Comparison of ENCODE assay signal across 23 mouse cellular contexts in genomic region chr19:19144447-19144846, GRCm38 (mm10). TPM values are rescaled to one million over a fixed set of nuclear protein-coding genes. Genes with fewer than 3 reads are reported as not detected.
A peak's percentile ranks its signal among the peaks of the same experiment; 100 is the strongest.
DNase-seq lines count a peak whose midpoint lies in the region; ATAC-seq and TF ChIP-seq lines count a peak whose summit lies in the region.
"Had no signal": no experiment of that assay in that cellular context is flagged by ENCODE, and none has a peak within 500 bp of the region (broad histone marks: within the 10 kb centered on the region; RNA-seq: fewer than 3 reads in every experiment).

No protein-coding gene starts in this region.

- no peak overlapping the region for H3K27ac ChIP-seq in CH12.LX (ENCODE audit: insufficient read depth, low read depth)
- H3K27ac ChIP-seq: embryonic facial prominence, embryonic 10.5 days; embryonic facial prominence, embryonic 12.5 days; forebrain, embryonic 13.5 days; forebrain, embryonic 15.5 days had no signal

- H3K27me3 ChIP-seq in CH12.LX (replicated peaks): no peaks in the 10 kb centered on the region
- H3K27me3 ChIP-seq: embryonic facial prominence, embryonic 12.5 days; forebrain, embryonic 13.5 days; forebrain, embryonic 15.5 days had no signal

- TF ChIP-seq RAD21 in CH12.LX (IDR thresholded peaks at IDR 0.05; ENCODE audit: low read depth, low read length): no peak

- H3K4me1 ChIP-seq in CH12.LX (ENCODE audit: control insufficient read depth in 1 of 2, insufficient read depth in 2 of 2): no peaks in the 10 kb centered on the region
- H3K4me1 ChIP-seq: embryonic facial prominence, embryonic 10.5 days; embryonic facial prominence, embryonic 12.5 days had no signal

- 0 out of 2 replicates have a peak, but pooled peaks have one; percentile 60 for ATAC-seq in common myeloid progenitor, adult 5-6 weeks (replicated peaks; ENCODE audit: low read depth, poor library complexity, severe bottlenecking)
- peak; percentile 59; the same call in 1 of the 2 replicates for ATAC-seq in megakaryocyte, adult 5-6 weeks (ENCODE audit: poor library complexity, severe bottlenecking)
- ATAC-seq: activated CD4-positive, CD25-positive, alpha-beta regulatory T cell, adult 4 months; CD4-positive, CD25-positive, alpha-beta regulatory T cell, adult 4 months; forebrain, embryonic 13.5 days; forebrain, embryonic 15.5 days; forebrain, postnatal 0 days; Patski had no signal

- TF ChIP-seq CTCF in CH12.LX (conservative IDR thresholded peaks at IDR 0.05 in 1 of 2, IDR thresholded peaks at IDR 0.05 in 1 of 2; ENCODE audit: low read depth in 2 of 2, low read length in 2 of 2): no peak

- no peak overlapping the region for H3K4me2 ChIP-seq in CH12.LX (ENCODE audit: insufficient read depth, low read depth, poor library complexity, severe bottlenecking)
- H3K4me2 ChIP-seq: embryonic facial prominence, embryonic 12.5 days; forebrain, embryonic 13.5 days; forebrain, embryonic 15.5 days had no signal

- TF ChIP-seq POLR2A in CH12.LX (IDR thresholded peaks at IDR 0.05; ENCODE audit: low read depth, low read length): no peak

- no peak for DNase-seq in CH12.LX (ENCODE audit: extremely low read depth)
- no peak for DNase-seq in left cerebral cortex, adult 8-10 months (ENCODE audit: low spot score in 2 of 2)
- no peak for DNase-seq in cerebellum, postnatal 25 days
- DNase-seq in urinary bladder, postnatal 4 days (ENCODE audit: low spot score in 2 of 2): no peak
- DNase-seq: adrenal gland, adult 8-10 months; adrenal gland, postnatal 14 days; adrenal gland, postnatal 36 days; B cell, adult 2 months; cerebellum, adult 11-12 months; cerebellum, adult 2 months; cerebellum, adult 9-10 months; cerebellum, postnatal 10 days; cerebellum, postnatal 36 days; forebrain, postnatal 0 days had no signal

- H3K79me2 ChIP-seq in CH12.LX (replicated peaks; ENCODE audit: control insufficient read depth, extremely low read depth, insufficient read depth, poor library complexity, severe bottlenecking): no peaks in the 10 kb centered on the region

- no peaks in the 10 kb centered on the region for H3K9me3 ChIP-seq in CH12.LX (replicated peaks; ENCODE audit: low read length)
- H3K9me3 ChIP-seq: embryonic facial prominence, embryonic 10.5 days; embryonic facial prominence, embryonic 12.5 days; forebrain, embryonic 13.5 days; forebrain, embryonic 15.5 days had no signal

- in situ Hi-C loops in CH12.LX (cut with MboI; ENCODE audit: low pct_ligation_motif_present, low pct_unique_long_range_greater_than_20kb, low sequenced_read_pairs): no loop called here

- H3K9ac ChIP-seq in CH12.LX (ENCODE audit: insufficient read depth, low read depth): no peak overlapping the region
- H3K9ac ChIP-seq: embryonic facial prominence, embryonic 12.5 days; forebrain, embryonic 13.5 days; forebrain, embryonic 15.5 days; forebrain, postnatal 0 days had no signal

- H3K4me3 ChIP-seq in CH12.LX (replicated peaks in 1 of 3; ENCODE audit: low read depth in 2 of 3, low read length in 2 of 3, poor library complexity in 1 of 3): no peak overlapping the region
- H3K4me3 ChIP-seq: embryonic facial prominence, embryonic 10.5 days; embryonic facial prominence, embryonic 12.5 days; forebrain, embryonic 13.5 days; forebrain, embryonic 15.5 days had no signal

- no peak for TF ChIP-seq EP300 in CH12.LX (IDR thresholded peaks at IDR 0.05; ENCODE audit: low read length)

- dilution Hi-C loops in CH12.LX (cut with MboI; ENCODE audit: extremely low pct_ligation_motif_present, extremely low pct_unique_long_range_greater_than_20kb, low sequenced_read_pairs): no loop called here

- no peaks in the 10 kb centered on the region for H3K36me3 ChIP-seq in CH12.LX (replicated peaks in 1 of 2; ENCODE audit: control insufficient read depth in 1 of 2, insufficient read depth in 1 of 2, low read length in 1 of 2)
- H3K36me3 ChIP-seq: embryonic facial prominence, embryonic 10.5 days; embryonic facial prominence, embryonic 12.5 days; forebrain, embryonic 15.5 days had no signal

TF ChIP-seq in CH12.LX, 34 proteins besides CTCF, POLR2A, EP300 and RAD21:
- TF ChIP-seq PAX5 (IDR thresholded peaks at IDR 0.05; ENCODE audit: low read length) (no peak), BHLHE40 (IDR thresholded peaks at IDR 0.05; ENCODE audit: low read depth, low read length) (0 out of 2 replicates have a peak, but pooled peaks have one; percentile 11)

RNA-seq across cellular contexts. Expression of gene Rorb, which starts 33.5 kb away (rescaled TPM):
- total RNA-seq in CH12.LX (2012; rRNA removed): not detected in 2 replicates
- total RNA-seq in CH12.LX (2014; rRNA removed): not detected in 2 replicates
- polyA plus RNA-seq in CH12.LX (2012; ENCODE audit: insufficient read length, low read depth): not detected in 2 replicates
- total RNA-seq in common myeloid progenitor, adult 5-6 weeks (2017): not detected in 2 replicates
- not detected in 2 replicates for total RNA-seq in megakaryocyte, adult 5-6 weeks (2015)
- total RNA-seq in megakaryocyte, adult 5-6 weeks (2017): not detected in 2 replicates
- 10 to 100 TPM; 40.0 to 51.0 (median 44.4) TPM for total RNA-seq in left cerebral cortex, adult 8-10 months (2022)

Comparison
In these comparisons a context has a peak if more than half of its experiments do, and no peak if none do; other contexts are left out.
1. RNA of gene Rorb, which starts 33.5 kb away (total RNA-seq): 40.0 to 51.0 TPM in left cerebral cortex, adult 8-10 months; not detected in CH12.LX, not detected in common myeloid progenitor, adult 5-6 weeks and not detected in megakaryocyte, adult 5-6 weeks; every median in the first group is over 10 times any median in the second.